Mouse (Mus musculus) neural tube, embryonic 13.5 days (tissue): ENCODE results near the gene D6Wsu163e. TPM values are rescaled to one million over a fixed set of nuclear protein-coding genes. Genes with fewer than 3 reads are reported as not detected.

ENCODE experiments used
- ATAC-seq: fragments of 200-750 bp; cut with Nextera tagmentation; 2 replicates; pipeline ENCODE4 v1.8.0; 2017; ENCODE audit warnings: low read depth, mild to moderate bottlenecking, moderate TSS enrichment, moderate library complexity
- H3K27ac ChIP-seq: fragments of 300-500 bp; sonication (generic); replicated peaks from 2 replicates; pipeline ENCODE4 v1.5.1; 2015; ENCODE audit warnings: moderate library complexity, mild to moderate bottlenecking, inconsistent platforms
- H3K27me3 ChIP-seq: fragments of 300-500 bp; sonication (generic); 2 replicates; pipeline ENCODE4 v1.6.1; 2015; ENCODE audit warnings: mild to moderate bottlenecking, inconsistent platforms
- H3K36me3 ChIP-seq: fragments of 300-500 bp; sonication (generic); 2 replicates; pipeline ENCODE4 v1.6.1; 2015; ENCODE audit warnings: mild to moderate bottlenecking, inconsistent platforms
- H3K4me1 ChIP-seq: fragments of 300-500 bp; sonication (generic); replicated peaks from 2 replicates; pipeline ENCODE4 v1.6.1; 2015; ENCODE audit warnings: inconsistent platforms
- H3K4me2 ChIP-seq: fragments of 300-500 bp; sonication (generic); 2 replicates; pipeline ENCODE4 v1.6.1; 2015; ENCODE audit warnings: inconsistent platforms, mild to moderate bottlenecking, moderate library complexity
- H3K4me3 ChIP-seq: fragments of 300-500 bp; sonication (generic); 2 replicates; pipeline ENCODE4 v1.5.1; 2015; ENCODE audit warnings: mild to moderate bottlenecking, inconsistent platforms
- H3K9ac ChIP-seq: fragments of 300-500 bp; sonication (generic); 2 replicates; pipeline ENCODE4 v1.6.1; 2015; ENCODE audit warnings: moderate library complexity, mild to moderate bottlenecking, inconsistent platforms
- H3K9me3 ChIP-seq: fragments of 300-500 bp; sonication (generic); 2 replicates; pipeline ENCODE4 v1.6.1; 2016; ENCODE audit warnings: inconsistent platforms
- WGBS: fragments of 180-500 bp; shearing (Covaris S2); methylation state at CpG from one replicate; pipeline ENCODE4 v1.1.7; 2015; 5-methylcytosine and 5-hydroxymethylcytosine counted together
- polyA plus RNA-seq: library from polyadenylated mRNA; unstranded; fragments of >200 nt; fragmentation: Nextera tagmentation; extraction: Ambion mirVana; gene quantifications from 2 replicates; pipeline ENCODE4 v1.2.1, GENCODE M21; 2015

Gene D6Wsu163e
- polyA plus RNA-seq, result 30.5 and 35.5 TPM in 2 replicates

DNA sequence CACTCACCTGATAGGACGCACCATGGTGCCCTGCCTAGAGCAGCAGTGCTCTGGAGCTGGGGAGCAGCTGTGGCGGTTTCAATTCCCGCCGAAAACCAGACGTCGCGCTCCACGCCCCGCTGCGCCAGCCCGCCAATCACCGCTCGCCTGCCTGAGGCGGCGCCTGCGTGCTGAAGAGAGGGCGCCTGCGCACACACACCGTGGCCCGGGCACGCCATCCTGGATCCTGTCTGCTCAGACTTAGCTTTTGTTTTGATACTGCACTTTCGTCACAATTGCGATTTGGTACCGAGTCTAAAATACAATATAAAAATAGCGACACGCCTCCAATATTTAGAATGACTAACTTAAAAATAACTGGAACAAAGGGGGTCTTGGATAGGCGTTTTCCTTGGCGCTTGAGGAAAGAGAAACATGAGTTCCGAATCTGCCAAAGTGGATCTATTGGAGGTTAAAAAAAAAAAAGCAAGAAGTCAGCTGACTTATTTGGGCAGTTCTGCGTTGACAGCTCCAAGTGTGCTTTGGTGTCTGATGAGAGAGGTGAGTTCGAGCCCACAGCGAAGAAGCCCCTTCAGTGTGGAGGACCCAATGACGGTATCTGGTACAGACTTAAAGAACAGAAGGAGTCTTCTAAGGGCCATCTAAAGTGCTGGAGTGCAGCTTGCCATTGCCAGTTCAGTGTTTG lies at the start of gene D6Wsu163e, which contains the start of gene Rad51ap1:
Gene D6Wsu163e (plus strand): TSS at position 476 of the 685 bp plus-strand sequence.
Gene Rad51ap1 (minus strand): TSS at position 101 of the 685 bp plus-strand sequence.
- Histone ChIP-seq H3K9ac (peak within 1 kb of the TSS; percentile 77), H3K36me3 (peaks cover 20% of the 10 kb centered on the region), H3K4me1 (peaks cover 23% of the 10 kb centered on the region), H3K4me3 (peak within 1 kb of the TSS; percentile 75), H3K9me3 (no peaks in the 10 kb centered on the region), H3K27ac (peak within 1 kb of the TSS; percentile 59), H3K4me2 (peak within 1 kb of the TSS; percentile 97), H3K27me3 (no peaks in the 10 kb centered on the region)
- WGBS, result 1% methylated on average over 33 of the region's 33 CpGs
- ATAC-seq, result peak; percentile 99

DNA sequence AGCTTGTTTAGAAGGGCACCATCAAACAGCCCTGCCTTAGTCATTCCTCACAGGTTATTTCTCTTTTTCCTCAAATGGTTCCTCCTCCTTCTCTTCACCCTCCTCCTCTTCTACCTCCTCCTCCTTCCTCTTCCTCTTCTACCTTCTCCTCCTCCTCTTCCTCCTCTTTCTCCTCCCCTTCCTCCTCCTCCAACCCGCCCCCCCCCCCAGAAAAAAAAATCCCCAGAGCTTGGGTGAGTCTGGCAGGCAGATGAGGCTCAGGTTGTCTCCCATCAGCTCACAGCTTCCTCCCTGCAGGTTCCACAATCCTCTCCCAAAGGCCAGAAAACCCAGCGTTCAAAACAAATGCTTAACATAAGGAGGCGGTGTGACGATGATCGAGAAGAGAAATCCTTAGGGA lies 32.4 kb upstream of the D6Wsu163e start:
- Histone ChIP-seq H3K27me3 (no peaks in the 10 kb centered on the region), H3K4me1 (no peaks in the 10 kb centered on the region), H3K9me3 (no peaks in the 10 kb centered on the region), H3K27ac (no peak overlapping the region), H3K4me2 (no peak overlapping the region), H3K9ac (no peak overlapping the region), H3K36me3 (no peaks in the 10 kb centered on the region), H3K4me3 (no peak overlapping the region)
- no peak for ATAC-seq
- 72% methylated on average over 4 of the region's 5 CpGs for WGBS

DNA sequence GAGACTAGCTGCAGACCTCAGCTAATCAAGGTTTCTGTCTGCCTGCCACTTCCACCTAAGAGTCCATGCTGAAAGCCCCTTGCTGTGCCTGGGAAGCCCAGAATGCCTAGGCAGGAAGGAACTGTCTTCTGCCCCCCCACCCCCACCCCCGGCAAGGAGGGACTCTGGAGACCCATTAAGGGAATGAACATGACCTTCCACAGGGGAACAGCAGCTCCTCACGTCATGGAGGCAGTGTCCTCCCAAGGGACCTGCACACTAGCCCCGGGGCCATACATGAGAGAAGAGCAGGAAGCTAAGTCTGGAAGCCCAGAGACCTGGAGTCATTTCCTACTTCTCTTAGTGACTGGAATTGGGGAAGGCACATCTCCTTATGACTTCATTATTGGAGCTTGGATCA lies 31.9 kb upstream of the D6Wsu163e start:
- Histone ChIP-seq H3K36me3 (no peaks in the 10 kb centered on the region), H3K4me1 (no peaks in the 10 kb centered on the region), H3K4me2 (no peak overlapping the region), H3K27ac (no peak overlapping the region), H3K4me3 (no peak overlapping the region), H3K27me3 (no peaks in the 10 kb centered on the region), H3K9ac (no peak overlapping the region), H3K9me3 (no peaks in the 10 kb centered on the region)
- 56% methylated on average over 3 of the region's 3 CpGs for WGBS
- no peak for ATAC-seq

DNA sequence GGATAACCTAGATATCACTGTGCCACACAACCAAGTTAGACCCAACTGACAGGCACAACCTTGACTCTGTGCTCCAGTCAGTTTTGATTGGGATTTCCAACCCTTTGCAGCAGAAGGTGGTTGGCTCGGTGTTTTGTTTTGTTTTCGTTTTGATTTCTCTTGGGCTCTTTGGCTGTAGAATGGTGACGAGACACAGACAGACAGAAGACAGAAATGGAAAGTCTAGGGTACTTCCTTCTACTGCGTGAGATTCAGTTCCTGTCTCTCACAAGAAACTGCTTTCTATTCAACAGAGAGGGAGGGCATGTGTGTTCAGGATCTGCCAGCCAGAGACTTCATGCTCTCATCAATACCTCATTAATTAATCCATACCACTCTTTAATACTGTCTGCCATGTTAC lies 29.0 kb upstream of the D6Wsu163e start:
- ATAC-seq, result no peak
- Histone ChIP-seq H3K4me3 (no peak overlapping the region), H3K4me2 (no peak overlapping the region), H3K9ac (no peak overlapping the region), H3K36me3 (no peaks in the 10 kb centered on the region), H3K27me3 (no peaks in the 10 kb centered on the region), H3K27ac (no peak overlapping the region), H3K4me1 (no peaks in the 10 kb centered on the region), H3K9me3 (no peaks in the 10 kb centered on the region)
- WGBS, result 83% methylated on average over 4 of the region's 4 CpGs

DNA sequence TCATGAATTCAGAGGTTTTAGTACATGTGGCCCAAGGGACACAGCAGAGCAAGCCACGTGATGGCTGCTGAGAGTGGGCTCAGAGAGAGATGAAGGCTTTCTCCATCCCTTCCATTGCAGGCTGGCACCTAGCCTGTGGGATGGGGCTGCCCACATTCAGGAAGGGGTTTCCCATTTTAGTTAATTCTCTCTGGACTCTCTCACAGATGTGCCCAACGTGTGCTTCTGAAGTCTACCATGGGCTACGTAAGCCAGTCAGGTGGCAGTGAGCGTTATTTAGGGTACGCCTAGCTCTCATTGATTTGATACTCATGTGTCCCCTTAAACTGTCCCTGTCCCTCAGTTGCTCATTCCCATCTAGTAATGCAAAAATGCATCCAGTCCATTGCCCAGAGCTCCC lies 24.8 kb upstream of the D6Wsu163e start:
- Histone ChIP-seq H3K27ac (no peak overlapping the region), H3K4me1 (no peaks in the 10 kb centered on the region), H3K36me3 (no peaks in the 10 kb centered on the region), H3K4me2 (no peak overlapping the region), H3K27me3 (no peaks in the 10 kb centered on the region), H3K4me3 (no peak overlapping the region), H3K9ac (no peak overlapping the region), H3K9me3 (no peaks in the 10 kb centered on the region)
- ATAC-seq, result no peak
- WGBS, result 85% methylated on average over 5 of the region's 5 CpGs

DNA sequence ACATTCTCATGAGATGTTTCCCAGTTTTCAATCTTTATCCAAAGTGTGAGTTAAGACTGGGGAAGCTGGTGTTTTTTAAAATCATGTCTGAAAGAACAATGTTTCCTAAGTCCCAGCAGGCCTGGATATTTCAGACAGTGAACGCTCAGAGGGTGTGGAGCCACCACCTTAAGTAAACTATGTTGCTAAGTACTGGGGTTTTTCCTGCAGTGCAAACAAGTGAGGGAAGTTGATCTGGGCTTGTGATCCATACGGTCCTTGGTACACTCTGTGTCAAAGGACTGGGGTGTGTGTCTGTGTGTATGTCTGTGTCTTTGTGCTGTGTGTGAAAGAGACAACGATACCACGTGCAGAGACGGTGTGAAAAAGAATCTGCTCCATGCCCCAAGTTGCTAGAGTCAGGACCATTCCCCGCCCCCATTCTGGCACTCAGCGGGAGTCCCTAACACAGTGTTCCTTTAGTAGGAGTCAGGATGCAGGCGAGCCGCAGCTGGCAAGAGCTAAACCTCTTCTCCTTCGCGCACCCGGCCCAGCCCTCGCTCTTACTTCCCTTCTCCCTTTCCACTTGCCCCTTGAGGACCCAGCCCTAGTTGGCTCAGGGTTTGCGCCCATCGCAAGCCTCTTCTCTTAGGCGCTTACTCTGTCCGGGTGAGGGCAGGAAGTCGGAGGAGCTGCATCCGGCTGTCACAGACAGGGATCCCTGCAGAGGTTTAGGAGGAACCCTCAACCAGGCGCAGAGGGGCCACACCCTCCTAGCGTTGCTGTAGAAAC lies 18.5 kb upstream of the D6Wsu163e start, which contains the start of gene Dyrk4:
Gene Dyrk4 (minus strand): TSS at position 729 of the 771 bp plus-strand sequence.
- peak within 1 kb of the TSS; percentile 55 for H3K9ac ChIP-seq
- peak within 1 kb of the TSS; percentile 19 for H3K4me3 ChIP-seq
- peaks cover 31% of the 10 kb centered on the region for H3K36me3 ChIP-seq
- no peak within 1 kb of the TSS for H3K27ac ChIP-seq
- H3K9me3 ChIP-seq, result no peaks in the 10 kb centered on the region
- WGBS, result 6% methylated on average over 21 of the region's 21 CpGs
- peak; percentile 23; the same call in 1 of the 2 replicates for ATAC-seq
- peak within 1 kb of the TSS; percentile 47 for H3K4me2 ChIP-seq
- H3K27me3 ChIP-seq, result no peaks in the 10 kb centered on the region
- H3K4me1 ChIP-seq, result peaks cover 6% of the 10 kb centered on the region; the same call in 1 of the 2 replicates

DNA sequence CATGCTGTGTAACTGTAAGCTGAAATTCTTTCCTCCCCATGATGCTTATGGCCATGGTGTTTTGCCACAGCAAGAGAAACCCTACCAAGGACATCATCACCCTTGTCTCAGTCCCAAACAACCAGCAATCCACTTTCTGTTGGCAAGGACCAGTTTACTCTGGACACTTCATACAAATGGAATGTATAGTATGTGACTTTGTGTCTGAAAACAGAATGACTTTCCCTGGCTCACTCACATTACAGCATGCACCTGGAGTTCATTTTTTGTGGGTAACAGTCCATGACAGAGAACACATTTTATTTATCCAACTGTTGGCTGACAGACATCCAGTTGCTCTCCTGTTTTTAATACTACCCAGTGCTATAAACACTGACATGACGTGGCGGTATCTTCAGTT lies 6.9 kb upstream of the D6Wsu163e start:
- no peak for ATAC-seq
- Histone ChIP-seq H3K27me3 (no peaks in the 10 kb centered on the region), H3K4me1 (no peaks in the 10 kb centered on the region), H3K27ac (no peak overlapping the region), H3K4me3 (no peak overlapping the region), H3K36me3 (peaks cover 17% of the 10 kb centered on the region; the same call in 1 of the 2 replicates), H3K4me2 (no peak overlapping the region), H3K9me3 (no peaks in the 10 kb centered on the region), H3K9ac (no peak overlapping the region)
- 92% methylated on average over 2 of the region's 2 CpGs for WGBS

DNA sequence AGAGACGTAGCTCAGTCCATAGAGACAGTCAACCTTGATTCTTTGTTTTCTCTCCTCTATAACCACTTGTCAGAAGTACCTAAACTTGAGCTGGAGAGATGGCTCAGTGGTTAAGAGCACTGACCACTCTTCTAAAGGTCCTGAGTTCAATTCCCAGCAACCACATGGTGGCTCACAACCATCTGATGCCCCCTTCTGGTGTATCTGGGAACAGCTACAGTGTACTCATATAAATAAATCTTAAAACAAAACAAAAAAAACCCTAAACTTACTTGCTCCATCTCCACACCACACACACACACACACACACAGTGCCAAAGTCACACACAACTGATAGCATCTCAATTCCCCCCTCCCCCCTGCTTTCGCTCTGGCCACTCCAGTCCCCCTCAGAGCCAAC lies 1.7 kb upstream of the D6Wsu163e start:
- Histone ChIP-seq H3K27ac (no peak overlapping the region), H3K4me3 (0 out of 2 replicates have a peak overlapping the region, but pooled peaks have one; percentile 75), H3K9ac (no peak overlapping the region), H3K4me2 (peak overlapping the region; percentile 97), H3K4me1 (peaks cover 23% of the 10 kb centered on the region), H3K36me3 (peaks cover 13% of the 10 kb centered on the region), H3K27me3 (no peaks in the 10 kb centered on the region), H3K9me3 (no peaks in the 10 kb centered on the region)
- ATAC-seq, result no peak
- 76% methylated on average over 2 of the region's 2 CpGs for WGBS

DNA sequence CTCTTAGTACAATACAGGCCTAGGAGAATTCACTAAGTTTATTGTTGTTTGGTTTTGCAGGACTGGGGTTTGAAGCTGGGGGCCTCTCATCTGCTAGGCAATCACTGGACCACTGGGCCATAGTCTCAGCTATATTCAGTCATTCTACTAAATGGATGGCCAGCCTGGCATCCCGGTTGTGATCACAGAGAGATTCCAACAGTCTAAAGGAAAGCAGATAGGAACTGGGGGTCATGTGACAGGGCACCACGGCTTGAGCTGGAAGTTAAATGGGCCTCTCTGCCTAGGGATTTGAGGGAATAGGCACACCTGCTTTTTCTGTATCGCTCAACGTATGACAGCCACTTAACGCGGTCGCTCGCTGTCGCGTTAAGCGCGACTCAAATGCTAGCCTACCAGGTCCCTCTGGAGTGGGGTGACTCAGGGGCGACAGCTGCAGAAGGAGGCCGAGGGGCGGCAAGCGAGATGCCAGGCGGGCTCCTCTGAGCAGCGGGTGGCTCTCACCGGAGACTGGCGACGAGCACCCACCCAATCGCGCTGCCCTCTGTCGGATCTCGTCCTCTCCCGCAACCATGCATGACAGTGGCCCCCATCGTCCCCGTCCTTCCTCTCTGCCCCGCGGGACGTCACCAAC lies 792 bp upstream of the D6Wsu163e start:
- ATAC-seq, result no peak
- H3K4me1 ChIP-seq, result peaks cover 23% of the 10 kb centered on the region
- H3K9me3 ChIP-seq, result no peaks in the 10 kb centered on the region
- peak overlapping the region; percentile 97 for H3K4me2 ChIP-seq
- H3K27ac ChIP-seq, result no peak overlapping the region
- under 1% methylated on average over 31 of the region's 31 CpGs for WGBS
- peak overlapping the region; percentile 69 for H3K9ac ChIP-seq
- peak overlapping the region; percentile 75 for H3K4me3 ChIP-seq
- no peaks in the 10 kb centered on the region for H3K27me3 ChIP-seq
- H3K36me3 ChIP-seq, result peaks cover 19% of the 10 kb centered on the region

DNA sequence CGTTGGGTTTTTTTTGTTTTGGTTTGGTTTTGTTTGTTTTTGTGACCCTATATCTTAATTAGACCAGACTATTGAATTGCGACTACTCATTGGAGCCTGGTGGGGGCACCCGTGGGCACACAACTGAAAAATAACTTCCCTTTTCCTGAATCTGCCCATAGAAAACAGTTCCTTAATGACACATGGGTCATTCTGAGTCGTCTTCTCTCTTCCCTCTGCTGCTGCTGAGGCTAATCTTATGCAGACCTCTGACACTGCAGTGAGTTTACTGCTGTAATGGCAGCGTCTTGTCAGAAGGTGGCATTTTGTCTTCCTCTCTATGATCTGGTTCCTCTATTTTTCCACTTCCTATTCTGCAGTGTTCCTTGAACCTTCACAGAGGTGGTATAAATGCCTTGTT lies 689 bp downstream of the D6Wsu163e start:
- peak overlapping the region; percentile 97 for H3K4me2 ChIP-seq

DNA sequence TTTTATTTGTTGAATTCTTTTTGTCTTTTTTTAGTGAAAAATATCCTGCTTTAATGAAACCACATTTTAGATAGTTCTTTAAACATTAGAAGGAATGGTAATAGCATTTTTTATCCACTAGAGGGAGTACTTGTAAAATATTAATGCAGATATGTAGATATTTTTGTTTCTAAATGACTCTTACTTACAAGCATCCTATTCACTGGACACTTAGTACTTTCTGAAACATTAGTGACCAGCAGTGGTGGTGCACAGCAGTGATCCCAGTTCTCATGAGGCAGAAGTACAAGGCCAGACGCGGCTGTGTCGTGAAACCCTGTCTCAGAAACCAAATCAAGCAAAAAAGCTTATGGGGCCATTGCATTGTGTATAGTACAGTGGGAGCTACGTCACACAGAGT lies 8.6 kb downstream of the D6Wsu163e start:
- 88% methylated on average over 4 of the region's 4 CpGs for WGBS
- H3K27ac ChIP-seq, result no peak overlapping the region
- no peak overlapping the region for H3K9ac ChIP-seq
- no peak overlapping the region for H3K4me3 ChIP-seq
- no peak for ATAC-seq
- H3K27me3 ChIP-seq, result no peaks in the 10 kb centered on the region
- H3K9me3 ChIP-seq, result no peaks in the 10 kb centered on the region
- no peaks in the 10 kb centered on the region for H3K4me1 ChIP-seq
- no peak overlapping the region for H3K4me2 ChIP-seq
- peaks cover 69% of the 10 kb centered on the region for H3K36me3 ChIP-seq

More for the DNA sequence above, 689 bp downstream of the D6Wsu163e start:
- Histone ChIP-seq H3K9ac (peak overlapping the region; percentile 77), H3K27me3 (no peaks in the 10 kb centered on the region), H3K9me3 (no peaks in the 10 kb centered on the region), H3K27ac (no peak overlapping the region), H3K4me3 (peak overlapping the region; percentile 75), H3K4me1 (peaks cover 23% of the 10 kb centered on the region), H3K36me3 (peaks cover 28% of the 10 kb centered on the region)
- no peak for ATAC-seq
- 3% methylated on average over 5 of the region's 5 CpGs for WGBS

DNA sequence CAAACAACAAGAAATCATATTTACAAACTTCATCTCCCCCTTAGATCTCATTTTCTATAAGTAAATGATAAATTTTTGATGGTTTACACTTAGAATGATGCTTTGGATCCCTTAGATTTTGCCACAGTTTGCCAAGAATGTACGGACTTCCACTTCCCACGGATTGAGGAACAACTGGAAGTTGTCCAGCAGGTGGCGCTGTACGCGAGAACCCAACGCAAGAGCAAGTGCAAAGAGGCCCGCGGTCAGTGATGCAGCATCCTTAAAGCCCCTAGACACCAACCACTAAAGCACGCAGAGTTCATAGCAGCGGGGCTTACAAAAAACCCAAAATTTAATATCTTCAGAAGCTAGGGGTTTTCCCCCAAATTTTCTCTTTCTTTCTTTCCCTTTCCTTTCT lies 16.0 kb downstream of the D6Wsu163e start:
- no peak overlapping the region for H3K27ac ChIP-seq
- no peaks in the 10 kb centered on the region for H3K4me1 ChIP-seq
- no peak overlapping the region for H3K4me3 ChIP-seq
- peaks cover 52% of the 10 kb centered on the region for H3K36me3 ChIP-seq
- H3K4me2 ChIP-seq, result no peak overlapping the region
- H3K9me3 ChIP-seq, result no peaks in the 10 kb centered on the region
- no peak overlapping the region for H3K9ac ChIP-seq
- no peak for ATAC-seq
- H3K27me3 ChIP-seq, result no peaks in the 10 kb centered on the region
- 13% methylated on average over 10 of the region's 10 CpGs for WGBS
